Mouse (Mus musculus) ES-Bruce4 (cell line): ENCODE measurements around the gene Sgcd. TPM values are rescaled to one million over a fixed set of nuclear protein-coding genes. Genes with fewer than 3 reads are reported as not detected.

ENCODE experiments used
- H3K27ac ChIP-seq: 2 replicates; pipeline ENCODE4 v1.5.1; 2012; ENCODE audit warnings: low read length, inconsistent platforms; ENCODE audit not compliant: insufficient read depth
- H3K27me3 ChIP-seq: 2 replicates; pipeline ENCODE4 v1.6.1; 2012; ENCODE audit warnings: mild to moderate bottlenecking, low read length, inconsistent platforms; ENCODE audit not compliant: control insufficient read depth, poor library complexity, insufficient read depth, severe bottlenecking
- H3K36me3 ChIP-seq: 2 replicates; pipeline ENCODE4 v1.6.1; 2012; ENCODE audit warnings: inconsistent platforms, mild to moderate bottlenecking, low read length, moderate library complexity; ENCODE audit not compliant: control insufficient read depth, poor library complexity, insufficient read depth, severe bottlenecking
- H3K4me1 ChIP-seq: one replicate; pipeline ENCODE4 v1.8.1; 2011; ENCODE audit warnings: low read length; ENCODE audit not compliant: control insufficient read depth, insufficient read depth
- H3K4me3 ChIP-seq: 2 replicates; pipeline ENCODE4 v1.5.1; 2011; ENCODE audit warnings: low read depth, mild to moderate bottlenecking, low read length
- H3K9ac ChIP-seq: 2 replicates; pipeline ENCODE4 v1.6.1; 2012; ENCODE audit warnings: low read depth, mild to moderate bottlenecking, inconsistent platforms; ENCODE audit not compliant: poor library complexity, severe bottlenecking
- H3K9me3 ChIP-seq: replicated peaks from 2 replicates; pipeline ENCODE4 v1.6.1; 2012; ENCODE audit warnings: mild to moderate bottlenecking, low read length, inconsistent platforms; ENCODE audit not compliant: control insufficient read depth, poor library complexity, insufficient read depth, severe bottlenecking
- CTCF ChIP-seq: IDR thresholded peaks from one replicate; pipeline ENCODE4 v1.8.1; 2011; ENCODE audit warnings: low read depth, low read length
- EP300 ChIP-seq: IDR thresholded peaks from 2 replicates; pipeline ENCODE4 v1.6.1; 2011; ENCODE audit warnings: low read depth, low read length; ENCODE audit not compliant: insufficient read depth
- POLR2A ChIP-seq: IDR thresholded peaks from one replicate; pipeline ENCODE4 v1.8.1; 2011; ENCODE audit warnings: low read length; ENCODE audit not compliant: insufficient read depth
- polyA plus RNA-seq: library from polyadenylated mRNA; stranded (reverse); fragments of >200 nt; gene quantifications from 2 replicates; pipeline ENCODE4 v1.2.4, GENCODE M21; 2011; ENCODE audit warnings: low read depth; ENCODE audit not compliant: missing spikeins, insufficient read depth, insufficient read length

Sgcd gene
- polyA plus RNA-seq, 1 experiment, result 0.42 TPM

DNA sequence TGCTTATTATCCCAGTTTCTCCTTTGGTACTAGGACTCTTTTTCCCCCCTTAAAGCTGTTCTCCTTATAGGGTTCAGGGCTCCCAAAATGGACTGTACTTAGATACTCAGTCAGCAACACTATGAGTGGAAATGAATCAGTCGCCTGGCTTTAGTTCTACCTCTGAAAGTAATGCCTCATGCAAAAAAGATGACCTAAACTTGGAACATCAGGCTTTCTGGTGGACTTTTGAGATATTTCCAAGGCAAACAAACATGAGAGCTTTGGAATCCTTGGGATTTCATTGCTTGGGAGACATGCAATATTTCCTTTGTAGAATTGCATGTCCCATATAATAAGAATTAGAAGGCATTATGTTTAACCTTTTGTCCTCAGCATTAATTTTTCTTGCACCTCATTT is 859.6 kb downstream of the Sgcd start:
- H3K27me3 ChIP-seq, result no peaks in the 10 kb centered on the region
- H3K36me3 ChIP-seq, result no peaks in the 10 kb centered on the region
- H3K27ac ChIP-seq, result no peak overlapping the region
- no peak overlapping the region for H3K9ac ChIP-seq
- H3K9me3 ChIP-seq, result no peaks in the 10 kb centered on the region
- no peak for TF ChIP-seq EP300
- TF ChIP-seq CTCF, result no peak
- no peak for TF ChIP-seq POLR2A
- H3K4me1 ChIP-seq, result no peaks in the 10 kb centered on the region
- H3K4me3 ChIP-seq, result no peak overlapping the region

- H3K4me1 ChIP-seq, result no peaks in the 10 kb centered on the region
- no peak overlapping the region for H3K27ac ChIP-seq
Measured at GRCm38 (mm10) chr11:47128331-47128730, 860.4 kb downstream of the Sgcd start.

GRCm38 (mm10) chr11:47120874-47121273 is 867.9 kb downstream of the Sgcd start:
- Histone ChIP-seq H3K9me3 (no peaks in the 10 kb centered on the region), H3K4me3 (no peak overlapping the region), H3K36me3 (no peaks in the 10 kb centered on the region), H3K27ac (no peak overlapping the region), H3K9ac (no peak overlapping the region), H3K27me3 (no peaks in the 10 kb centered on the region), H3K4me1 (no peaks in the 10 kb centered on the region)
- TF ChIP-seq POLR2A (no peak), CTCF (no peak), EP300 (no peak)

More at GRCm38 (mm10) chr11:47128331-47128730, 860.4 kb downstream of the Sgcd start:
- Histone ChIP-seq H3K9me3 (no peaks in the 10 kb centered on the region), H3K4me3 (no peak overlapping the region), H3K36me3 (no peaks in the 10 kb centered on the region), H3K9ac (no peak overlapping the region), H3K27me3 (no peaks in the 10 kb centered on the region)
- TF ChIP-seq POLR2A (no peak), EP300 (no peak), CTCF (no peak)

- Histone ChIP-seq H3K4me1 (no peaks in the 10 kb centered on the region), H3K27ac (no peak overlapping the region), H3K9ac (no peak overlapping the region), H3K36me3 (no peaks in the 10 kb centered on the region), H3K4me3 (no peak overlapping the region), H3K27me3 (no peaks in the 10 kb centered on the region), H3K9me3 (no peaks in the 10 kb centered on the region)
- TF ChIP-seq EP300 (no peak), POLR2A (no peak), CTCF (no peak)
Measured at GRCm38 (mm10) chr11:47117896-47118295, 870.9 kb downstream of the Sgcd start.

DNA sequence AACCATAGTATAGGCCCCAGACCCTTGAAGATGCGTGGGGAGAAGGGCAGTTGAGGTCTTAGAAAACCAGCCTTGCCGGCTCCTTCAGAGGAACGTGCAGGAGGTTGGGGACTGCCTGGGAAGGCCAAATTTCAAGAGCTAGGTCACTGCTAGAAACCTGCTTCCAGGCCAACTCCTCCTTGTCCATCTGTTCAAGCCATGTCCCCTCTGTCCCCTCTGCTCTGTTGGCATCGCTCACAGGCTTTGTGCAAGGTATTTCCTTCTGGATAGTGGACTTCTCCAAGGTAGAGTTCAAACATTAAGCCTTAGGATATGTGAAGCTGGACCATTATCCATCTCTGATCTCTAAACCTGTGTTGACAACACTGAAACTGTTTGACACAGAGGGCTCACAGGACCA is 874.4 kb downstream of the Sgcd start:
- TF ChIP-seq POLR2A (no peak), CTCF (no peak), EP300 (no peak)

DNA sequence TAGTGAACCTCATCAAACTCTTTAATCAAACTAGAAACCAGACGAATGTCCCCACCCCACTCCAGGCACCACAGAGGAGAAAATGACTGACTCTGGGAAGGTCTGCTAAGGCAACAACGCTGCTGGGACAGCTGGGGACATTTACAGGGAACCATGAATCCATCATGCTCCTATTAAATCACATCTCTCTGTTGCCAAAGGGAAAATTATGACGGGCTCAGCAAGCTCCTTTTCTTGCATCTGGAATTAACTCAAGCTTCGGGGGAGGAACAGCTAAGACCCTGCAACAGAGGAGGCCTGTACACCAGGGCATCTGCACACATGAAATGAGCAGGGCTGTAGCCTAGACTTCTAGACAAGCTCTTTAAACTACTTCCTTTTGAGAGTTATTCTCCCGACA is 875.7 kb downstream of the Sgcd start:
- Histone ChIP-seq H3K4me3 (no peak overlapping the region), H3K9me3 (no peaks in the 10 kb centered on the region), H3K27me3 (no peaks in the 10 kb centered on the region), H3K4me1 (no peaks in the 10 kb centered on the region), H3K27ac (no peak overlapping the region), H3K9ac (no peak overlapping the region), H3K36me3 (no peaks in the 10 kb centered on the region)
- no peak for TF ChIP-seq CTCF
- TF ChIP-seq EP300, result no peak
- no peak for TF ChIP-seq POLR2A

More for the DNA sequence above, 874.4 kb downstream of the Sgcd start:
- no peaks in the 10 kb centered on the region for H3K36me3 ChIP-seq
- no peaks in the 10 kb centered on the region for H3K4me1 ChIP-seq
- no peak overlapping the region for H3K27ac ChIP-seq
- H3K4me3 ChIP-seq, result no peak overlapping the region
- H3K9me3 ChIP-seq, result no peaks in the 10 kb centered on the region
- no peak overlapping the region for H3K9ac ChIP-seq
- no peaks in the 10 kb centered on the region for H3K27me3 ChIP-seq
